In the genomic region with DNA sequence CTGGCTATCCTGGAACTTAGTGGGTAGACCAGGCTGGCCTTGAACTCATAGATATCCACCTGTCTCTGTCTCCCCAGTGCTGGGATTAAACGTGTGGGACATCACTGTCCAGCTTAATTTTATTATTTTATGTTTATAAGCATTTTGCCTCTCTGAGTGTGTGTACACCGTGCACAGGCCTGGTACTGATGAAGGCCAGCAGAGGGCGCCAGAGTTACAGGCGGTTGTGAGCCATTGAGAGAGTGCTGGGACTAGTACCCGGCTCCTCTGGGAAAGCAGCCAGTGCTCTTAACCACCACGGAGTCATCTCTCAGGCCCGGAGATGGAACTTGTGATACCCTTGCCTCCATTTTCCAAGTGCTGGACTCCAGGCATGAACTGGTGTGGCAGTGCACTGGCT, we compare ENCODE assay signal across 9 mouse cellular contexts. TPM values are rescaled to one million over a fixed set of nuclear protein-coding genes. Genes with fewer than 3 reads are reported as not detected.
A peak's percentile ranks its signal among the peaks of the same experiment; 100 is the strongest.
DNase-seq lines count a peak whose midpoint lies in the region; ATAC-seq lines count a peak whose summit lies in the region.
"Had no signal": no experiment of that assay in that cellular context is flagged by ENCODE, and none has a peak within 500 bp of the region (broad histone marks: within the 10 kb centered on the region; RNA-seq: fewer than 3 reads in every experiment).

No protein-coding gene starts in this region.

- H3K27me3 ChIP-seq in hindbrain, embryonic 16.5 days (replicated peaks; ENCODE audit: control insufficient read depth, insufficient read depth, low read length) = no peaks in the 10 kb centered on the region; the same call in 1 of the 2 replicates
- H3K27me3 ChIP-seq: embryonic facial prominence, embryonic 13.5 days had no signal

- no peaks in the 10 kb centered on the region for H3K36me3 ChIP-seq in hindbrain, embryonic 16.5 days (ENCODE audit: control insufficient read depth, insufficient read depth, low read length)

- intact Hi-C loops in heart, postnatal 10 days (cut with DNase I) = no loop called here

- H3K27ac ChIP-seq in hindbrain, embryonic 16.5 days (ENCODE audit: low read depth, low read length) = no peak overlapping the region
- H3K27ac ChIP-seq: embryonic facial prominence, embryonic 13.5 days had no signal

- DNase-seq in heart, postnatal 10 days = peak; percentile 24 to 57
- no peak for DNase-seq in heart, adult 11 months
- DNase-seq in A20 (ENCODE audit: low read depth, low spot score) = peak; percentile 75
- peak; percentile 46 for DNase-seq in WW6 (ENCODE audit: low read depth, low spot score)
- DNase-seq in kidney, postnatal 25 days = peak; percentile 70 to 79
- DNase-seq in spleen, adult 12 weeks (ENCODE audit: low spot score) = peak; percentile 56
- DNase-seq in layer of hippocampus, adult 9-11 months = no peak

- WGBS in hindbrain, embryonic 16.5 days = 21% methylated on average over 7 of the region's 7 CpGs

- no peak for ATAC-seq in hindbrain, embryonic 16.5 days

- H3K4me2 ChIP-seq in hindbrain, embryonic 16.5 days (ENCODE audit: low read length) = no peak overlapping the region
- H3K4me2 ChIP-seq: embryonic facial prominence, embryonic 13.5 days had no signal

- H3K9me3 ChIP-seq in hindbrain, embryonic 16.5 days (ENCODE audit: control insufficient read depth, low read length) = no peaks in the 10 kb centered on the region
- H3K9me3 ChIP-seq: embryonic facial prominence, embryonic 13.5 days had no signal

- H3K9ac ChIP-seq in hindbrain, embryonic 16.5 days (ENCODE audit: low read depth, low read length) = no peak overlapping the region
- H3K9ac ChIP-seq: embryonic facial prominence, embryonic 13.5 days had no signal

- H3K4me3 ChIP-seq in hindbrain, embryonic 16.5 days (ENCODE audit: low read length) = no peak overlapping the region
- H3K4me3 ChIP-seq: embryonic facial prominence, embryonic 13.5 days had no signal

- H3K4me1 ChIP-seq in hindbrain, embryonic 16.5 days (ENCODE audit: control insufficient read depth, insufficient read depth, low read depth, low read length) = peaks cover 3% of the 10 kb centered on the region; the same call in 1 of the 2 replicates

RNA-seq across cellular contexts. Expression of a gene that starts 4.9 kb away (rescaled TPM):
- total RNA-seq in heart, postnatal 10 days (2021) = 100 to 1,000 TPM; 109 to 129 TPM
- polyA plus RNA-seq in hindbrain, embryonic 16.5 days (2015; fragmentation: Nextera tagmentation; extraction: Ambion mirVana) = 18.5 and 29.8 TPM in 2 replicates

Comparison
In these comparisons a context has a peak if more than half of its experiments do, and no peak if none do; other contexts are left out.
1. DNase-seq: peak in heart, postnatal 10 days (2 of 2), A20 (single experiment), WW6 (single experiment), kidney, postnatal 25 days (2 of 2) and spleen, adult 12 weeks (single experiment); none in heart, adult 11 months (single experiment) and layer of hippocampus, adult 9-11 months (single experiment).